Mouse (Mus musculus): ENCODE results near the gene Snx17.

GRCm38 (mm10) chr5:31188223-31188840 lies 4.7 kb upstream of the Snx17 start:
- TF ChIP-seq CTCF (IDR thresholded peaks at IDR 0.05; ENCODE audit: extremely low read depth, insufficient read depth, low read length), result peak; percentile 13; the same call in 1 of the 2 replicates
- no peak for TF ChIP-seq POLR2A (IDR thresholded peaks at IDR 0.05; ENCODE audit: extremely low read depth, insufficient read depth, low read length)
